Mouse (Mus musculus): ENCODE results near the gene Aff1. TPM values are rescaled to one million over a fixed set of nuclear protein-coding genes. Genes with fewer than 3 reads are reported as not detected.

The Aff1 gene
- total RNA-seq, 2 experiments from 2014 or later = 184 to 262 TPM

- peak; percentile 77 for ATAC-seq (replicated peaks; ENCODE audit: low FRiP score, poor library complexity, severe bottlenecking)
Observed at GRCm38 (mm10) chr5:103741992-103742391, 49.8 kb downstream of the Aff1 start.

- 0 out of 2 replicates have a peak, but pooled peaks have one; percentile 26 for ATAC-seq (replicated peaks; ENCODE audit: low FRiP score, poor library complexity, severe bottlenecking)
Observed at GRCm38 (mm10) chr5:103744531-103744930, 52.4 kb downstream of the Aff1 start.

GRCm38 (mm10) chr5:103745635-103746034 is 53.5 kb downstream of the Aff1 start:
- peak; percentile 27; the same call in 1 of the 2 replicates for ATAC-seq (replicated peaks; ENCODE audit: low FRiP score, poor library complexity, severe bottlenecking)

- ATAC-seq (replicated peaks; ENCODE audit: low FRiP score, poor library complexity, severe bottlenecking) = no peak
Observed at GRCm38 (mm10) chr5:103746561-103747085, 54.4 kb downstream of the Aff1 start.

- no peak for ATAC-seq (replicated peaks; ENCODE audit: low FRiP score, poor library complexity, severe bottlenecking)
Observed at GRCm38 (mm10) chr5:103747098-103747497, 54.9 kb downstream of the Aff1 start.

GRCm38 (mm10) chr5:103748343-103748742 is 56.2 kb downstream of the Aff1 start:
- ATAC-seq (replicated peaks; ENCODE audit: low FRiP score, poor library complexity, severe bottlenecking) = no peak

GRCm38 (mm10) chr5:103749465-103750285 is 57.5 kb downstream of the Aff1 start:
- no peak for ATAC-seq (replicated peaks; ENCODE audit: low FRiP score, poor library complexity, severe bottlenecking)

GRCm38 (mm10) chr5:103752665-103753510 is 60.7 kb downstream of the Aff1 start:
- peak; percentile 57 for ATAC-seq (replicated peaks; ENCODE audit: low FRiP score, poor library complexity, severe bottlenecking)

- ATAC-seq (replicated peaks; ENCODE audit: low FRiP score, poor library complexity, severe bottlenecking) = peak; percentile 69
Observed at GRCm38 (mm10) chr5:103753511-103754329, 61.5 kb downstream of the Aff1 start.

GRCm38 (mm10) chr5:103754330-103755134 is 62.4 kb downstream of the Aff1 start:
- ATAC-seq (replicated peaks; ENCODE audit: low FRiP score, poor library complexity, severe bottlenecking) = peak; percentile 55

- ATAC-seq (replicated peaks; ENCODE audit: low FRiP score, poor library complexity, severe bottlenecking) = no peak
Observed at GRCm38 (mm10) chr5:103755135-103755487, 62.9 kb downstream of the Aff1 start.

GRCm38 (mm10) chr5:103756231-103756714 is 64.1 kb downstream of the Aff1 start:
- ATAC-seq (replicated peaks; ENCODE audit: low FRiP score, poor library complexity, severe bottlenecking) = no peak

- no peak for ATAC-seq (replicated peaks; ENCODE audit: low FRiP score, poor library complexity, severe bottlenecking)
Observed at GRCm38 (mm10) chr5:103758491-103758890, 66.3 kb downstream of the Aff1 start.

GRCm38 (mm10) chr5:103759489-103760424 is 67.6 kb downstream of the Aff1 start:
- peak; percentile 89 for ATAC-seq (replicated peaks; ENCODE audit: low FRiP score, poor library complexity, severe bottlenecking)

- peak; percentile 56 for ATAC-seq (replicated peaks; ENCODE audit: low FRiP score, poor library complexity, severe bottlenecking)
Observed at GRCm38 (mm10) chr5:103760425-103761131, 68.4 kb downstream of the Aff1 start.

GRCm38 (mm10) chr5:103761754-103762153 is 69.6 kb downstream of the Aff1 start:
- ATAC-seq (replicated peaks; ENCODE audit: low FRiP score, poor library complexity, severe bottlenecking) = no peak

- 0 out of 2 replicates have a peak, but pooled peaks have one; percentile 23 for ATAC-seq (replicated peaks; ENCODE audit: low FRiP score, poor library complexity, severe bottlenecking)
Observed at GRCm38 (mm10) chr5:103762850-103763254, 70.7 kb downstream of the Aff1 start.
